Mouse (Mus musculus) bone marrow macrophage, adult 2 months (primary cell): Measurements from ENCODE around the gene Edn2.

Experiments
- CTCF ChIP-seq: IDR thresholded peaks from 2 replicates; pipeline ENCODE4 v1.5.1; 2012; ENCODE audit warnings: low read depth, mild to moderate bottlenecking, low read length, moderate library complexity
- POLR2A ChIP-seq: IDR thresholded peaks from 2 replicates; pipeline ENCODE4 v1.6.1; 2012; ENCODE audit warnings: mild to moderate bottlenecking, low read depth, low read length, borderline replicate concordance

- TF ChIP-seq CTCF (no peak), POLR2A (no peak)
Measured at GRCm38 (mm10) chr4:120179123-120179522, 18.1 kb downstream of the Edn2 start.
